Mouse (Mus musculus) liver, embryonic 14.5 days (tissue): Measurements from ENCODE around the gene Cnnm1. TPM values are rescaled to one million over a fixed set of nuclear protein-coding genes. Genes with fewer than 3 reads are reported as not detected.
A peak's percentile ranks its signal among the peaks of the same experiment; 100 is the strongest.
"Not testable (repeated sequence)": the region's sequence is repeated elsewhere in the genome, so short reads cannot be mapped to it uniquely, and the experiment has no call there.

Source experiments
- ATAC-seq: fragments of 200-750 bp; cut with Nextera tagmentation; 2 replicates; pipeline ENCODE4 v1.8.0; 2017; ENCODE audit warnings: moderate number of reproducible peaks, mild to moderate bottlenecking, moderate library complexity; ENCODE audit not compliant: insufficient read depth
- DNase-seq, 3 experiments: peaks; one replicate each; pipeline ENCODE4 v3.0.0-alpha.2; 2012 to 2013; ENCODE audit warnings: low read depth in 3 of 3, low spot score in 3 of 3
- H3K27ac ChIP-seq: fragments of 300-500 bp; sonication (generic); 2 replicates; pipeline ENCODE4 v1.5.1; 2014; ENCODE audit warnings: moderate library complexity, mild to moderate bottlenecking, control low read depth, inconsistent platforms
- H3K27me3 ChIP-seq: fragments of 300-500 bp; sonication (generic); 2 replicates; pipeline ENCODE4 v1.6.1; 2014; ENCODE audit warnings: mild to moderate bottlenecking, low read length, moderate library complexity; ENCODE audit not compliant: control insufficient read depth, insufficient read depth
- H3K36me3 ChIP-seq: fragments of 300-500 bp; sonication (generic); replicated peaks from 2 replicates; pipeline ENCODE4 v1.6.1; 2014; ENCODE audit warnings: low read depth; ENCODE audit not compliant: control insufficient read depth, insufficient read depth
- H3K4me1 ChIP-seq, 2 experiments: fragments of 200-500 bp in 1 of 2; fragments of 300-500 bp in 1 of 2; sonication (generic) in 1 of 2; replicated peaks; 2 replicates each; pipeline ENCODE4 v1.6.1; 2012 to 2014; ENCODE audit warnings: antibody characterized with exemption in 1 of 2, inconsistent platforms in 1 of 2, low read length in 1 of 2; ENCODE audit not compliant: control insufficient read depth in 2 of 2, insufficient read depth in 2 of 2
- H3K4me2 ChIP-seq: fragments of 300-500 bp; sonication (generic); 2 replicates; pipeline ENCODE4 v1.6.1; 2014; ENCODE audit warnings: low read depth, mild to moderate bottlenecking, control low read depth, moderate library complexity
- H3K4me3 ChIP-seq, 2 experiments: fragments of 200-500 bp in 1 of 2; fragments of 300-500 bp in 1 of 2; sonication (generic) in 1 of 2; 2 replicates each; pipeline ENCODE4 v1.5.1; 2012 to 2014; ENCODE audit warnings: low read depth in 2 of 2, low read length in 2 of 2, mild to moderate bottlenecking in 2 of 2, control low read depth in 1 of 2, inconsistent platforms in 1 of 2, moderate library complexity in 1 of 2; ENCODE audit not compliant: insufficient read depth in 1 of 2
- H3K9ac ChIP-seq: fragments of 300-500 bp; sonication (generic); replicated peaks from 2 replicates; pipeline ENCODE4 v1.6.1; 2014; ENCODE audit warnings: mild to moderate bottlenecking, control low read depth, moderate library complexity
- H3K9me3 ChIP-seq: fragments of 300-500 bp; sonication (generic); 2 replicates; pipeline ENCODE4 v1.6.1; 2016; ENCODE audit warnings: low read length, mixed read lengths; ENCODE audit not compliant: control insufficient read depth
- CTCF ChIP-seq: IDR thresholded peaks from 2 replicates; pipeline ENCODE4 v1.5.1; 2016; ENCODE audit warnings: antibody characterized with exemption, low read depth, control low read depth
- EP300 ChIP-seq: IDR thresholded peaks from 2 replicates; pipeline ENCODE4 v1.6.1; 2016; ENCODE audit warnings: antibody characterized with exemption, low read depth
- WGBS: fragments of 180-500 bp; shearing (Covaris S2); extraction: QIAGEN DNeasy Blood & Tissue Kit; methylation state at CpG from one replicate; pipeline ENCODE4 v1.1.7; 2014; ENCODE audit not compliant: insufficient replicate concordance; 5-methylcytosine and 5-hydroxymethylcytosine counted together
- polyA plus RNA-seq, 2 experiments: library from polyadenylated mRNA; depleted of rRNA in 1 of 2; stranded (reverse) in 1 of 2; unstranded in 1 of 2; fragments of >200 nt; fragmentation: Nextera tagmentation in 1 of 2; extraction: Ambion mirVana in 1 of 2; gene quantifications; 2 replicates each; pipeline versions ENCODE4 v1.2.1 to v1.2.3; 2012 to 2014

Gene Cnnm1
- polyA plus RNA-seq, 2 experiments: 0.08 to 0.17 TPM

- peaks cover 0 to 4% of the 10 kb centered on the region in 2 experiments; a peak in 2 of 4 replicates for H3K4me1 ChIP-seq
- no peak for ATAC-seq
- no peak overlapping the region for H3K27ac ChIP-seq
- no peaks in the 10 kb centered on the region for H3K9me3 ChIP-seq
- peak; percentile 36 to 45 (median 42) for DNase-seq
- no peaks in the 10 kb centered on the region for H3K36me3 ChIP-seq
- TF ChIP-seq EP300 (no peak), CTCF (peak; percentile 85)
- WGBS: 11% methylated on average over 5 of the region's 5 CpGs
- no peak overlapping the region for H3K4me3 ChIP-seq
- no peaks in the 10 kb centered on the region for H3K27me3 ChIP-seq
- H3K4me2 ChIP-seq: no peak overlapping the region
- H3K9ac ChIP-seq: no peak overlapping the region
Observed at GRCm38 (mm10) chr19:43478891-43479290, 38.7 kb downstream of the Cnnm1 start.

GRCm38 (mm10) chr19:43479431-43479830, 39.2 kb downstream of the Cnnm1 start:
- WGBS: 70% methylated on average over 5 of the region's 5 CpGs
- TF ChIP-seq EP300 (no peak), CTCF (no peak)
- H3K4me2 ChIP-seq: no peak overlapping the region
- H3K9me3 ChIP-seq: no peaks in the 10 kb centered on the region
- DNase-seq: no peak
- no peaks in the 10 kb centered on the region for H3K36me3 ChIP-seq
- no peak for ATAC-seq
- no peak overlapping the region for H3K4me3 ChIP-seq
- H3K9ac ChIP-seq: no peak overlapping the region
- no peaks in the 10 kb centered on the region for H3K27me3 ChIP-seq
- H3K27ac ChIP-seq: no peak overlapping the region
- peaks cover 0 to 4% of the 10 kb centered on the region in 2 experiments; a peak in 2 of 4 replicates for H3K4me1 ChIP-seq

GRCm38 (mm10) chr19:43480512-43480911, 40.3 kb downstream of the Cnnm1 start:
- no peak overlapping the region for H3K27ac ChIP-seq
- H3K27me3 ChIP-seq: no peaks in the 10 kb centered on the region
- H3K4me3 ChIP-seq: no peak overlapping the region
- H3K9me3 ChIP-seq: no peaks in the 10 kb centered on the region
- H3K9ac ChIP-seq: no peak overlapping the region
- TF ChIP-seq EP300: no peak
- no peak for TF ChIP-seq CTCF
- peaks cover 0 to 4% of the 10 kb centered on the region in 2 experiments; a peak in 2 of 4 replicates for H3K4me1 ChIP-seq
- H3K36me3 ChIP-seq: no peaks in the 10 kb centered on the region
- no peak overlapping the region for H3K4me2 ChIP-seq
- WGBS: 47% methylated on average over 9 of the region's 9 CpGs
- DNase-seq (no peak), ATAC-seq (no peak)

- no peak overlapping the region for H3K4me2 ChIP-seq
- no peaks in the 10 kb centered on the region for H3K27me3 ChIP-seq
- H3K4me1 ChIP-seq: no peaks in the 10 kb centered on the region
- no peaks in the 10 kb centered on the region for H3K9me3 ChIP-seq
- TF ChIP-seq EP300 (no peak), CTCF (peak; percentile 50; the same call in 1 of the 2 replicates)
- H3K27ac ChIP-seq: no peak overlapping the region
- ATAC-seq (no peak), DNase-seq (no peak)
- 25% methylated on average over 3 of the region's 3 CpGs for WGBS
- H3K4me3 ChIP-seq: no peak overlapping the region
- H3K36me3 ChIP-seq: no peaks in the 10 kb centered on the region
- H3K9ac ChIP-seq: no peak overlapping the region
Observed at GRCm38 (mm10) chr19:43487429-43487828, 47.2 kb downstream of the Cnnm1 start.

- H3K9ac ChIP-seq, H3K27me3 ChIP-seq, H3K36me3 ChIP-seq, H3K4me3 ChIP-seq, H3K27ac ChIP-seq, H3K4me2 ChIP-seq, H3K9me3 ChIP-seq: not testable (repeated sequence)
- DNase-seq: peak in 1 of 3 experiments; percentile 61
- peak; percentile 16; the same call in 1 of the 2 replicates for ATAC-seq
- H3K4me1 ChIP-seq: peaks cover 5 to 15% of the 10 kb centered on the region in 2 experiments
- 77% methylated on average over 1 of the region's 1 CpGs for WGBS
Observed at GRCm38 (mm10) chr19:43493316-43493715, 53.1 kb downstream of the Cnnm1 start.
